Mouse (Mus musculus): Measurements from ENCODE around the gene Vmn2r96. TPM values are rescaled to one million over a fixed set of nuclear protein-coding genes. Genes with fewer than 3 reads are reported as not detected.
"Not testable (repeated sequence)": the region's sequence is repeated elsewhere in the genome, so short reads cannot be mapped to it uniquely, and the experiment has no call there.

Vmn2r96 gene
- polyA plus RNA-seq (2014; fragmentation: Nextera tagmentation; extraction: Ambion mirVana): not detected in 2 replicates

GRCm38 (mm10) chr17:18572851-18573250 lies at the start of gene Vmn2r96:
Gene Vmn2r96 (plus strand): TSS chr17:18573151.
- ATAC-seq (ENCODE audit: insufficient read depth); H3K9ac ChIP-seq; H3K9me3 ChIP-seq (ENCODE audit: low read depth, low read length); H3K4me3 ChIP-seq (ENCODE audit: low read depth, low read length); H3K27ac ChIP-seq (ENCODE audit: low read depth); H3K27me3 ChIP-seq (ENCODE audit: insufficient read depth, low read length); H3K4me2 ChIP-seq; DNase-seq; H3K36me3 ChIP-seq (ENCODE audit: insufficient read depth); H3K4me1 ChIP-seq (ENCODE audit: insufficient read depth): not testable (repeated sequence)
- 73% methylated on average over 1 of the region's 1 CpGs for WGBS

GRCm38 (mm10) chr17:18523371-18523770 lies 49.6 kb upstream of the Vmn2r96 start:
- no peak overlapping the region for H3K4me2 ChIP-seq
- H3K36me3 ChIP-seq (ENCODE audit: insufficient read depth): no peaks in the 10 kb centered on the region
- H3K4me3 ChIP-seq (ENCODE audit: low read depth, low read length): no peak overlapping the region
- TF ChIP-seq CTCF (IDR thresholded peaks at IDR 0.05; ENCODE audit: low read depth): no peak
- ATAC-seq (ENCODE audit: insufficient read depth) (no peak), DNase-seq (no peak)
- no peak overlapping the region for H3K27ac ChIP-seq (ENCODE audit: low read depth)
- no peak overlapping the region for H3K9ac ChIP-seq
- H3K9me3 ChIP-seq (ENCODE audit: low read depth, low read length): peaks cover 14% of the 10 kb centered on the region
- H3K4me1 ChIP-seq (ENCODE audit: insufficient read depth): no peaks in the 10 kb centered on the region
- H3K27me3 ChIP-seq (ENCODE audit: insufficient read depth, low read length): no peaks in the 10 kb centered on the region

GRCm38 (mm10) chr17:18523991-18524390 lies 49.0 kb upstream of the Vmn2r96 start:
- no peak for TF ChIP-seq CTCF (IDR thresholded peaks at IDR 0.05; ENCODE audit: low read depth)
- no peak overlapping the region for H3K9ac ChIP-seq
- ATAC-seq (ENCODE audit: insufficient read depth) (no peak), DNase-seq (no peak)
- H3K4me1 ChIP-seq (ENCODE audit: insufficient read depth): no peaks in the 10 kb centered on the region
- no peaks in the 10 kb centered on the region for H3K27me3 ChIP-seq (ENCODE audit: insufficient read depth, low read length)
- H3K36me3 ChIP-seq (ENCODE audit: insufficient read depth): no peaks in the 10 kb centered on the region
- H3K9me3 ChIP-seq (ENCODE audit: low read depth, low read length): peaks cover 14% of the 10 kb centered on the region
- H3K4me3 ChIP-seq (ENCODE audit: low read depth, low read length): no peak overlapping the region
- WGBS: 63% methylated on average over 1 of the region's 1 CpGs
- H3K4me2 ChIP-seq: no peak overlapping the region
- no peak overlapping the region for H3K27ac ChIP-seq (ENCODE audit: low read depth)

- not testable (repeated sequence) for H3K36me3 ChIP-seq (ENCODE audit: insufficient read depth); H3K9ac ChIP-seq; H3K27ac ChIP-seq (ENCODE audit: low read depth); H3K9me3 ChIP-seq (ENCODE audit: low read depth, low read length); H3K4me2 ChIP-seq; H3K27me3 ChIP-seq (ENCODE audit: insufficient read depth, low read length); H3K4me1 ChIP-seq (ENCODE audit: insufficient read depth); ATAC-seq (ENCODE audit: insufficient read depth); H3K4me3 ChIP-seq (ENCODE audit: low read depth, low read length)
- DNase-seq: peak; percentile 0
- 91% methylated on average over 31 of the region's 31 CpGs for WGBS
Observed at GRCm38 (mm10) chr17:18558212-18559158, 14.5 kb upstream of the Vmn2r96 start.

- H3K4me1 ChIP-seq (ENCODE audit: insufficient read depth); H3K9ac ChIP-seq; H3K4me2 ChIP-seq; H3K27ac ChIP-seq (ENCODE audit: low read depth); H3K27me3 ChIP-seq (ENCODE audit: insufficient read depth, low read length); DNase-seq; ATAC-seq (ENCODE audit: insufficient read depth); H3K36me3 ChIP-seq (ENCODE audit: insufficient read depth); H3K9me3 ChIP-seq (ENCODE audit: low read depth, low read length); H3K4me3 ChIP-seq (ENCODE audit: low read depth, low read length): not testable (repeated sequence)
- WGBS: 91% methylated on average over 17 of the region's 17 CpGs
Observed at GRCm38 (mm10) chr17:18566186-18566585, 6.8 kb upstream of the Vmn2r96 start.

GRCm38 (mm10) chr17:18615151-18615550 lies 42.2 kb downstream of the Vmn2r96 start:
- not testable (repeated sequence) for H3K9ac ChIP-seq; H3K4me3 ChIP-seq (ENCODE audit: low read depth, low read length); H3K4me1 ChIP-seq (ENCODE audit: insufficient read depth); ATAC-seq (ENCODE audit: insufficient read depth); H3K9me3 ChIP-seq (ENCODE audit: low read depth, low read length); H3K27ac ChIP-seq (ENCODE audit: low read depth); H3K27me3 ChIP-seq (ENCODE audit: insufficient read depth, low read length); H3K4me2 ChIP-seq; H3K36me3 ChIP-seq (ENCODE audit: insufficient read depth); DNase-seq
- 85% methylated on average over 6 of the region's 6 CpGs for WGBS

- no peak for ATAC-seq (ENCODE audit: insufficient read depth)
- Histone ChIP-seq H3K9ac (no peak overlapping the region), H3K27ac (ENCODE audit: low read depth) (no peak overlapping the region), H3K4me3 (ENCODE audit: low read depth, low read length) (no peak overlapping the region), H3K9me3 (ENCODE audit: low read depth, low read length) (peaks cover 3% of the 10 kb centered on the region; the same call in 1 of the 2 replicates), H3K4me1 (ENCODE audit: insufficient read depth) (no peaks in the 10 kb centered on the region), H3K27me3 (ENCODE audit: insufficient read depth, low read length) (no peaks in the 10 kb centered on the region), H3K36me3 (ENCODE audit: insufficient read depth) (no peaks in the 10 kb centered on the region), H3K4me2 (no peak overlapping the region)
- TF ChIP-seq CTCF (IDR thresholded peaks at IDR 0.05; ENCODE audit: low read depth): no peak
- no peak for DNase-seq
Observed at GRCm38 (mm10) chr17:18626532-18626931, 53.6 kb downstream of the Vmn2r96 start.

Other genes starting within 250 kb of the Vmn2r96 start
- gene Vmn2r95, start 149.1 kb upstream of the Vmn2r96 start, polyA plus RNA-seq (2014; fragmentation: Nextera tagmentation; extraction: Ambion mirVana): not detected in 2 replicates

All from lung, embryonic 14.5 days (tissue).